Mouse (Mus musculus): ENCODE results near the gene Hist1h2aa. TPM values are rescaled to one million over a fixed set of nuclear protein-coding genes. Genes with fewer than 3 reads are reported as not detected.

Hist1h2aa gene
- not detected for polyA plus RNA-seq (2017; shearing (Covaris generic))

DNA sequence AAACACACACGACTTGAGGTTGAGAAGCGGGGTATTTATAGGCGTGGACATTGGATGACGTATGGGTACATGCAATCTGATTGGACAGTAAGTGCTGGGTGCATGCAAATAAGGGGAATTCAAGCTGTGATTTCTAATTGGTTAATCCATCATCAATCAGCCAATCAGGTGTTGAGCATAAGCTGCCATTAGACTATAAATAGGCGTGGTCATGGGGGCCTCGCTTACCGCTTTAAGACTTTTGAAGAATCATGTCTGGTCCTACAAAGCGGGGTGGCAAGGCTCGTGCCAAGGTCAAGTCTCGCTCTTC lies at the start of gene Hist1h2aa:
Hist1h2aa (plus strand) TSS at position 252 of the 310 bp plus-strand sequence.

DNA sequence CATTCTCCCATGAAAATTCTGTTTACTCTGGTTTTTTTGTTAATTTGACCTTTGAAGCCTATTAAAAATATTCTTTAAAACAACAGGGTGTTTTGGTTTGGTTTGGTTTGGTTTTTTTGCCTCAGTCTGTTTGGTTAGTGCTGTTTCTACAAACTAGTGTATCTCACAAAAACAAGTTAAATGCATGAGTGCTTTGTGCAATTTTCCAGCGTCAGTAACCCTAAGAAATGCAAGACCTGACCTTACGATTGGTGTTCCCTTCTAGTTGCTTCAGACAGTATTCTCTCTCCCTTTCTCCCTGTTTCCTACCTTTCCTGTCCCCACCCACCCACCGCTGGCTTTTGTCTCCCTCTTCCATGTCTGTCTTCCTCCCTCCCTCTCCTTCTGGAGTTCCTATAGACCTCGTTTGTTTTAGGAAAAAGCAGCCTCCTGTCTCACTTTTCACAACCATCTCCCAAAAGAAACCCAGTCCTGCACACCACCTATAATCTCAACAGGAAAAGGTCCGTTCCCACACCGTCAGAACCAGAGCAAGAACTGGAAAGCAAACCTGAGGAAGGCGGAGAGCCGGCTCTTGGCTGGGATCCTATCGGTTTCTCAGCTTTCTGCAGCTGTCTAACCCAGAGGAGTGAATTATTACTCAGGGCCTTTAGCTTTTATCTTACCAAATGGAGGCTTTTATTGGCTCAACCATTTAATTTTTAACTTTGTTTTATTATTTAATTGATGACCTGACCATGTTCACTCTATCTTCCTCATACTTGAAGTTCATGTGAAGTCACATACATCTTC lies 19.7 kb upstream of the Hist1h2aa start, which contains the start of gene Slc17a4:
Slc17a4 (minus strand) TSS at position 634 of the 792 bp plus-strand sequence.

GRCm38 (mm10) chr13:23933421-23934210 lies 646 bp upstream of the Hist1h2aa start, which contains the start of gene Hist1h2ba:
TSS of gene Hist1h2ba (minus strand) at chr13:23934156.

Other genes with a start within 250 kb of the Hist1h2aa start
- not detected for gene Hist1h1t, start 238.6 kb upstream of the Hist1h2aa start, polyA plus RNA-seq (2017; shearing (Covaris generic))
- 3.7 TPM for gene Hist1h4c, start 236.0 kb upstream of the Hist1h2aa start, polyA plus RNA-seq (2017; shearing (Covaris generic))
- 0.92 TPM for gene Hfe, start 223.6 kb upstream of the Hist1h2aa start, polyA plus RNA-seq (2017; shearing (Covaris generic))
- 11.3 TPM for gene Hist1h1c, start 195.7 kb upstream of the Hist1h2aa start, polyA plus RNA-seq (2017; shearing (Covaris generic))
- gene Hist1h3c, start 188.9 kb upstream of the Hist1h2aa start, polyA plus RNA-seq (2017; shearing (Covaris generic)) = not detected
- gene Hist1h2bb, start 187.7 kb upstream of the Hist1h2aa start, polyA plus RNA-seq (2017; shearing (Covaris generic)) = 0.86 TPM
- gene Hist1h2ab, start 183.3 kb upstream of the Hist1h2aa start, polyA plus RNA-seq (2017; shearing (Covaris generic)) = not detected
- 0.67 TPM for gene Hist1h3b, start 182.2 kb upstream of the Hist1h2aa start, polyA plus RNA-seq (2017; shearing (Covaris generic))
- gene Hist1h4b, start 177.4 kb upstream of the Hist1h2aa start, polyA plus RNA-seq (2017; shearing (Covaris generic)) = 9.6 TPM
- not detected for gene Hist1h4a, start 173.2 kb upstream of the Hist1h2aa start, polyA plus RNA-seq (2017; shearing (Covaris generic))
- gene Hist1h3a, start 172.1 kb upstream of the Hist1h2aa start, polyA plus RNA-seq (2017; shearing (Covaris generic)) = 1.6 TPM
- gene Hist1h1a, start 170.8 kb upstream of the Hist1h2aa start, polyA plus RNA-seq (2017; shearing (Covaris generic)) = 1.3 TPM
- not detected for gene Trim38, start 164.5 kb upstream of the Hist1h2aa start, polyA plus RNA-seq (2017; shearing (Covaris generic))
- not detected for gene Slc17a2, start 127.5 kb upstream of the Hist1h2aa start, polyA plus RNA-seq (2017; shearing (Covaris generic))
- gene Slc17a3, start 95.0 kb upstream of the Hist1h2aa start, polyA plus RNA-seq (2017; shearing (Covaris generic)) = not detected
- gene Slc17a1, start 66.7 kb upstream of the Hist1h2aa start, polyA plus RNA-seq (2017; shearing (Covaris generic)) = not detected
- not detected for gene Slc17a4, start 19.5 kb upstream of the Hist1h2aa start, polyA plus RNA-seq (2017; shearing (Covaris generic))
- gene Hist1h2ba, start 306 bp upstream of the Hist1h2aa start, polyA plus RNA-seq (2017; shearing (Covaris generic)) = not detected
- not detected for gene Scgn, start 56.8 kb downstream of the Hist1h2aa start, polyA plus RNA-seq (2017; shearing (Covaris generic))

Measured in CD4-positive, CD25-positive, alpha-beta regulatory T cell, adult 9 weeks (primary cell).